8 mouse cellular contexts compared by ENCODE assay signal in the genomic region with DNA sequence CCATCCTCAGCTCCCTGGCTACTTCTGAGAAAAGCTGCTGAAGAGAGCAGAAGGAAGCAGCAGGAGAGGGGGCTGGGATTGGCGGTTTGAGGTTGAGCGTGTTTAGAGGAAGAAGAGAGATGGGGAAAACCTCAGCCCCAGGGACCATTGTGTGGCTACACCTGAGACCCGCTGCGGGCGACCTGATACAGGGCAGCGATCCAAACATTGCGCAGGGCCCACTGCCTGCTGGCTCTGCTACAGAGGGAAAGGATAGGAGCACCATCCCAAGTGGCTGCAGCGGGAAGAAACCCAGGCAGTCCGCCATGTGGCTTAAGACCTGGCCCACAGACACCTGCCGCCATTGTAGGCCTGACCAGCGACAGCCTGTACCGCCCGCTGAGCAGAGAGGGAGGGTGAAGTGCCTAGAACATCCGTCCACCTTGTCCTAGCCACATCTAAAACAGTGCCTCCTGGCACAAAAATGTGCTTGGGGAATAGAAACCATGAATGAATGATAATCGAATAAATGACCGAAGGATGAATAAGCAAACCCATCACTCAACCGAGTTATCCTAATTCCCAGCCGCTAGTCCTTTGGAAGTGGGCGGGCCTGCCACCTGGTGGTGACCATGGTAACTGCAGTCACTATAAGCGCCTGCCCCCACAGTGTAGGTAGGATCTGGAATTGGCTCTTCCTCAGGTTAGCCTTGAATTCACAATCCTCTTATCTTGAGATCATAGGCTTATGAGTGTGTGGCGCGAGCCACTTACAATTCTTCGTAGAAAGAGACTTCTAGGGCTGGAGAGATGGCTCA. TPM values are rescaled to one million over a fixed set of nuclear protein-coding genes. Genes with fewer than 3 reads are reported as not detected.
DNase-seq lines count a peak whose midpoint lies in the region; ATAC-seq lines count a peak whose summit lies in the region.

No protein-coding gene starts in this region.

- intact Hi-C loops in heart, postnatal 25 days (cut with DNase I): loop anchor here (1.0 kb wide), 2 partner anchors 30 to 59 kb away; partner anchors contain the start of gene Itga3

- H3K27me3 ChIP-seq in hindbrain, embryonic 15.5 days: no peaks in the 10 kb centered on the region

- H3K4me3 ChIP-seq in hindbrain, embryonic 15.5 days: no peak overlapping the region

- H3K9ac ChIP-seq in hindbrain, embryonic 15.5 days: no peak overlapping the region

- 25% methylated on average over 23 of the region's 23 CpGs for WGBS in hindbrain, embryonic 15.5 days

- no peaks in the 10 kb centered on the region for H3K36me3 ChIP-seq in hindbrain, embryonic 15.5 days

- peaks cover 14% of the 10 kb centered on the region for H3K4me1 ChIP-seq in hindbrain, embryonic 15.5 days (replicated peaks)

- DNase-seq in heart, adult 11 months: peak; percentile 95
- DNase-seq in heart, postnatal 25 days (ENCODE audit: low spot score): no peak
- peak; percentile 95 to 96 for DNase-seq in cerebellum, postnatal 14 days
- DNase-seq in frontal cortex, postnatal 36 days (ENCODE audit: low spot score in 2 of 2): peak; percentile 74 to 79
- DNase-seq in layer of hippocampus, postnatal 36 days: peak; percentile 67 to 74
- peak; percentile 81 for DNase-seq in mesoderm, embryonic 11.5 days (ENCODE audit: low read depth, low spot score)
- DNase-seq in right cerebral cortex, postnatal 4 days: peak; percentile 88

- H3K9me3 ChIP-seq in hindbrain, embryonic 15.5 days: no peaks in the 10 kb centered on the region

- peak overlapping the region; percentile 36 for H3K4me2 ChIP-seq in hindbrain, embryonic 15.5 days

- ATAC-seq in hindbrain, embryonic 15.5 days (ENCODE audit: low FRiP score, low read depth): peak; percentile 77

- H3K27ac ChIP-seq in hindbrain, embryonic 15.5 days (replicated peaks): no peak overlapping the region

RNA-seq across cellular contexts. Expression of gene Dlx3, which starts 13.3 kb away (rescaled TPM):
- total RNA-seq in heart, postnatal 25 days (2021): not detected
- 0.19 and 0.54 TPM in 2 replicates for polyA plus RNA-seq in hindbrain, embryonic 15.5 days (2015; fragmentation: Nextera tagmentation; extraction: Ambion mirVana)
- not detected for total RNA-seq in layer of hippocampus, postnatal 36 days (2021)

RNA-seq across cellular contexts. Expression of gene Itga3, which starts 30.0 kb away (rescaled TPM):
- total RNA-seq in heart, postnatal 25 days (2021): 10 to 100 TPM; 10.8 to 11.7 TPM
- polyA plus RNA-seq in hindbrain, embryonic 15.5 days (2015; fragmentation: Nextera tagmentation; extraction: Ambion mirVana): 17.9 and 19.8 TPM in 2 replicates
- total RNA-seq in layer of hippocampus, postnatal 36 days (2021): 10 to 100 TPM; 12.1 to 14.0 TPM

RNA-seq across cellular contexts. Expression of gene Dlx4, which starts 39.4 kb away (rescaled TPM):
- under 1 TPM in 1 of 2 experiments, not detected in 1; 0.11 TPM for total RNA-seq in heart, postnatal 25 days (2021)
- not detected in 2 replicates for polyA plus RNA-seq in hindbrain, embryonic 15.5 days (2015; fragmentation: Nextera tagmentation; extraction: Ambion mirVana)
- not detected for total RNA-seq in layer of hippocampus, postnatal 36 days (2021)
